Mouse (Mus musculus) ES-Bruce4 (cell line): ENCODE measurements around the gene Slc15a1. TPM values are rescaled to one million over a fixed set of nuclear protein-coding genes. Genes with fewer than 3 reads are reported as not detected.

Experiments
- H3K27ac ChIP-seq: 2 replicates; pipeline ENCODE4 v1.5.1; 2012; ENCODE audit warnings: low read length, inconsistent platforms; ENCODE audit not compliant: insufficient read depth
- H3K27me3 ChIP-seq: 2 replicates; pipeline ENCODE4 v1.6.1; 2012; ENCODE audit warnings: mild to moderate bottlenecking, low read length, inconsistent platforms; ENCODE audit not compliant: control insufficient read depth, poor library complexity, insufficient read depth, severe bottlenecking
- H3K36me3 ChIP-seq: 2 replicates; pipeline ENCODE4 v1.6.1; 2012; ENCODE audit warnings: inconsistent platforms, mild to moderate bottlenecking, low read length, moderate library complexity; ENCODE audit not compliant: control insufficient read depth, poor library complexity, insufficient read depth, severe bottlenecking
- H3K4me1 ChIP-seq: one replicate; pipeline ENCODE4 v1.8.1; 2011; ENCODE audit warnings: low read length; ENCODE audit not compliant: control insufficient read depth, insufficient read depth
- H3K4me3 ChIP-seq: 2 replicates; pipeline ENCODE4 v1.5.1; 2011; ENCODE audit warnings: low read depth, mild to moderate bottlenecking, low read length
- H3K9ac ChIP-seq: 2 replicates; pipeline ENCODE4 v1.6.1; 2012; ENCODE audit warnings: low read depth, mild to moderate bottlenecking, inconsistent platforms; ENCODE audit not compliant: poor library complexity, severe bottlenecking
- H3K9me3 ChIP-seq: replicated peaks from 2 replicates; pipeline ENCODE4 v1.6.1; 2012; ENCODE audit warnings: mild to moderate bottlenecking, low read length, inconsistent platforms; ENCODE audit not compliant: control insufficient read depth, poor library complexity, insufficient read depth, severe bottlenecking
- CTCF ChIP-seq: IDR thresholded peaks from one replicate; pipeline ENCODE4 v1.8.1; 2011; ENCODE audit warnings: low read depth, low read length
- EP300 ChIP-seq: IDR thresholded peaks from 2 replicates; pipeline ENCODE4 v1.6.1; 2011; ENCODE audit warnings: low read depth, low read length; ENCODE audit not compliant: insufficient read depth
- POLR2A ChIP-seq: IDR thresholded peaks from one replicate; pipeline ENCODE4 v1.8.1; 2011; ENCODE audit warnings: low read length; ENCODE audit not compliant: insufficient read depth
- polyA plus RNA-seq: library from polyadenylated mRNA; stranded (reverse); fragments of >200 nt; gene quantifications from 2 replicates; pipeline ENCODE4 v1.2.4, GENCODE M21; 2011; ENCODE audit warnings: low read depth; ENCODE audit not compliant: missing spikeins, insufficient read depth, insufficient read length

The Slc15a1 gene
- polyA plus RNA-seq, 1 experiment, result 1.5 TPM

DNA sequence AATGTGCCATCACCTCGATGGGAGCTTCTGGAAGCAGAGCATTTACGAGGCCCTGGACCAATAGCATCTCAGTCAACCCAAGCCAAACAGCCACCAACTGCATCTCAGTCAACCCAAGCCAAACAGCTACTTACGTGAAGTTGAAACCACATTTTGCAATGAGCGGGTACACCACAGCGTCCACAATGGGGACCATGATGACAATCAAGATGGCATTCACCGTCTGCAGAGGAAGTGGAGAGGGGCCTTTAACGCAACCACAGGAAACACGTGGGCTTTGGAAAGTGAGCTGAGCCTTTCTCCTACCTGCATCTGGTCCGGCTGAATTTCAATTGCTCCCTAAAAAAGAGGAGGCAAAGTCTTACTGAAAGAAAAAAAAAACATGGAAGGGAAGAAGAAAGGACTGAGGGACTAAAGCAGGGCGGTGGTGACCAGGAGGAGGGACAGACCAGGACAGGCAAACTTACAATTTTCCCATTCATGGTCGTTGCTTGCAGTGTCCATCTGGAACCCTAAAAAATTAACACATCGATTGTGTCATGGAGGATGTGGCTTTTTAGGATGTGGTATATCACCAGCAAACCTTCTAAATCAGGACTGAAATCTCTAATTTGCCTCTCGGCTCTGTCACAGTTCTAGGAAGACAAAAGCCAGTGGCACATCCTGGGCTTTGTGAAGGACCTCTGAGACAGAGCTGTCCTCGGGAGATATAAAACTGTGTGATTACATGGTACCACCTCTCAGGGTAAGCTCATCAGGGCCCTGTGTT lies 26.9 kb downstream of the Slc15a1 start:
- Histone ChIP-seq H3K27me3 (no peaks in the 10 kb centered on the region; the same call in 1 of the 2 replicates), H3K4me3 (no peak overlapping the region), H3K36me3 (no peaks in the 10 kb centered on the region), H3K4me1 (no peaks in the 10 kb centered on the region), H3K9ac (no peak overlapping the region), H3K27ac (no peak overlapping the region), H3K9me3 (no peaks in the 10 kb centered on the region)
- TF ChIP-seq POLR2A, result no peak
- TF ChIP-seq EP300, result no peak
- no peak for TF ChIP-seq CTCF

DNA sequence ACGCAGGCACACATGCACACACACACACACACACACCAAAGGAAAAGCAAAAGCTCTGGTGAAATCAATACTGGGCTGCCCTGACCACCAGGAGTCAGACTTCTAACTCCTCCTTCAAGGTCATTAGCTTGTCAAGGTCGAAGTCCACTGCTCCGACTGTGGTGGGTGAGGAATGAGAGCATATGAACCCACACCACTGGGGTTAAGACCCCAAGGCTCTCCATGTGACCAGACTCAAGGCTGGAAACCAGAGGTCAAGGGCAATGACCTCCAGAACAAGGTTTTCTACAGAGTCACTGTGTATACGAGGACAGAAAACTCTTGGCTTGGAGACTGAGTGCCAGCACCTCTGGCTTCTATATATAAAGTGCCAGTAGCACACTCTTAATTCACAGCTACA lies 31.2 kb downstream of the Slc15a1 start:
- Histone ChIP-seq H3K4me3 (no peak overlapping the region), H3K27ac (no peak overlapping the region), H3K4me1 (no peaks in the 10 kb centered on the region), H3K9ac (no peak overlapping the region), H3K27me3 (peaks cover 1% of the 10 kb centered on the region), H3K9me3 (no peaks in the 10 kb centered on the region), H3K36me3 (no peaks in the 10 kb centered on the region)
- TF ChIP-seq CTCF (no peak), POLR2A (no peak), EP300 (no peak)

DNA sequence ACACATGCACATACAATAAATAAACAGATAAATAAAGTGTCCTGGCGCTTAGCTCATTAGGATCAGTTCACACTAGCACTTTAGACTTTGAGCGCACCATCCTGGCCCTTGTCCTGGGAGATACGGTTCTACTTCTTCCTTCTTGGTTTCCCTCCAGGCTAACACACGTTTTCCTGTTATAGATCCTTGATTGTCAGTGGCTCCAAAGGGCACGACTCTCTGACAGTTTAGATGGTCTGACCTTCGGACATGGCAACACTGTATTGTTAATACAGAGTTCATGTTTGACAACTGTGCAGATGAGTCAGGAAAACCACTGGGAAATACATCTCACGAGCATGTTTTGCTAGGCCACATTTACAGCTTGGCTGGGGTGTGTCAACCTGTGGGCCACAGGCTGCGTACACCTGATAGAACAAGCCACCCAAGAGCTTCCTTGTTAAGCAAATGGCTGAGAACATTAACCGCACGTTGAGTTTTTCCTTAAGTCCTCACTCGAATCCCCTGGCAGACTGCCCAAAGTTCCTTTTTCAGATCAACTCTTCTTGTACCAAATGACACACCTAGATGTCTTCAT lies 33.4 kb downstream of the Slc15a1 start:
- Histone ChIP-seq H3K9me3 (no peaks in the 10 kb centered on the region), H3K4me1 (no peaks in the 10 kb centered on the region), H3K36me3 (no peaks in the 10 kb centered on the region), H3K27me3 (peaks cover 1% of the 10 kb centered on the region), H3K27ac (no peak overlapping the region), H3K4me3 (no peak overlapping the region), H3K9ac (no peak overlapping the region)
- TF ChIP-seq CTCF (no peak), EP300 (no peak), POLR2A (no peak)

DNA sequence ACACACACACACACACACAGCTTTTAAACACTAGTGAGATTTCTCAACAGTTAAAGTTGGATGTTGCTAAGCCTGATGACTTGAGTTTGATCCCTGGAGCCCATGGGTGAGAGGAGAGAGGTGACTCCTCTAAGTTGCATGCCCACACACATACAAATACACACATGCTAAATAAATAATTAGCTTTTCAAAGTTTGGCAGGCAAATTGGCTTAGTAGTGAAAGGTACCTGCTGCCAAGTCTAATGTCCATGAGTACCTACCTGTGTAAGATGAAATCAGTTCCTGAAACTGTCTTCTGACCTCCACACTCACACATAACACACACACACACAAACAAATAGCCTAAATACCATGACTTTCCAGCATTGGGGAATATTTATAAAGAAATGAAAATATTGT lies 35.5 kb downstream of the Slc15a1 start:
- no peaks in the 10 kb centered on the region for H3K4me1 ChIP-seq
- peaks cover 1% of the 10 kb centered on the region for H3K27me3 ChIP-seq
- TF ChIP-seq POLR2A (no peak), CTCF (no peak), EP300 (no peak)
- no peaks in the 10 kb centered on the region for H3K36me3 ChIP-seq
- no peak overlapping the region for H3K4me3 ChIP-seq
- no peaks in the 10 kb centered on the region for H3K9me3 ChIP-seq
- no peak overlapping the region for H3K9ac ChIP-seq
- H3K27ac ChIP-seq, result no peak overlapping the region

DNA sequence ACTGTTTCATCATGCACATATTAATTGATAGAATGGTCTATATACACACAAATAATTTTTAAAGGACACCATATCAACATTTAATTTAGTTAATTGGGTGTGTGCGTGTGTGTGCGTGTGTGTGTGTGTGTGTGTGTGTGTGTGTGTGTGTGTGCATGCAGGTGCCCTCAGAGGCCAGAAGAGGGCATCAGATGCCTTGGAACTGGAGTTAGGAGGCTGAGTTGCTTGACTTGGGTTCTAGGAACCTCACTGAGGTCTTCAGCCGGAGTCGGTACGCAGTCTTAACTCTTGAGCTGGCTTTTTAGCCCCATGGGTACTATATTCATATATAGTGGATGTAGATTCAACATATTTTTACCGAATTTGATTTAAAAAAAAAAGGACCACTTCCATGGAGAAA lies 37.4 kb downstream of the Slc15a1 start:
- Histone ChIP-seq H3K4me1 (no peaks in the 10 kb centered on the region), H3K9ac (no peak overlapping the region), H3K4me3 (no peak overlapping the region), H3K9me3 (no peaks in the 10 kb centered on the region), H3K27ac (no peak overlapping the region), H3K27me3 (peaks cover 1% of the 10 kb centered on the region; the same call in 1 of the 2 replicates), H3K36me3 (no peaks in the 10 kb centered on the region)
- TF ChIP-seq POLR2A (no peak), CTCF (peak; percentile 39), EP300 (no peak)

DNA sequence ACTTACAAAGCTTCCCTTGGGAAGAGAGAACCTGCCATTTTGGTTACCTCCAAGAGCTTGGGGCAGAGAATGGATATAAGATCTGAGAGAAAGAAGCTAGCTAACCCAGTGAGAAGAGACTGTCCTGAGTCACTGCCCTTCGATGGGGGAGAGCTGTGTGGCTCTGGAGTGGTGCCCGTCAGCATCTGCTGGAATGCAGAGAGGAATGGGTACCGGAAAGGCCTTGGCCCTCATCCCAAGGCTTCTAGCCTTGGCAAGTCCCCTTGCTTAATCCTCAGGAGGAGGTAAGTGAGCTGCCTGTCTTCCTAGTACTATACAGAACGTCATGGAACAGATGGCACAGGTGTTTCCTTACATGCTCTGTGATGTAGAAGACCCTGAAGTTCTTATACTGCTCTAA lies 38.6 kb downstream of the Slc15a1 start:
- TF ChIP-seq EP300 (no peak), POLR2A (no peak), CTCF (no peak)
- Histone ChIP-seq H3K36me3 (no peaks in the 10 kb centered on the region), H3K9ac (no peak overlapping the region), H3K4me3 (no peak overlapping the region), H3K9me3 (no peaks in the 10 kb centered on the region), H3K27me3 (peaks cover 1% of the 10 kb centered on the region; the same call in 1 of the 2 replicates), H3K4me1 (no peaks in the 10 kb centered on the region), H3K27ac (no peak overlapping the region)
